Mouse (Mus musculus): Measurements from ENCODE around the gene Phf1. TPM values are rescaled to one million over a fixed set of nuclear protein-coding genes. Genes with fewer than 3 reads are reported as not detected.

Gene Phf1
- polyA plus RNA-seq, 1 experiment from 2014 or later, result 6.0 TPM

- under 1% methylated on average over 37 of the region's 37 CpGs for WGBS
- H3K9me3 ChIP-seq (ENCODE audit: control insufficient read depth, low read length), result no peaks in the 10 kb centered on the region
- peak overlapping the region; percentile 45 for H3K4me3 ChIP-seq (ENCODE audit: low read length)
- H3K27ac ChIP-seq (ENCODE audit: low read depth, low read length), result peak overlapping the region; percentile 66
- peaks cover 54% of the 10 kb centered on the region for H3K4me1 ChIP-seq (ENCODE audit: control insufficient read depth, insufficient read depth, low read length)
- no peaks in the 10 kb centered on the region for H3K27me3 ChIP-seq (ENCODE audit: control insufficient read depth, insufficient read depth, low read length)
- ATAC-seq (ENCODE audit: low FRiP score, low TSS enrichment), result peak; percentile 7; the same call in 1 of the 2 replicates
- H3K4me2 ChIP-seq (replicated peaks; ENCODE audit: low read depth, low read length), result peak overlapping the region; percentile 66
- no peaks in the 10 kb centered on the region for H3K36me3 ChIP-seq (ENCODE audit: control insufficient read depth, insufficient read depth, low read length)
- peak overlapping the region; percentile 65 for H3K9ac ChIP-seq (ENCODE audit: low read depth, low read length)
These were observed 13.7 kb downstream of the Phf1 start for GRCm38 (mm10) chr17:26946567-26946966.

DNA sequence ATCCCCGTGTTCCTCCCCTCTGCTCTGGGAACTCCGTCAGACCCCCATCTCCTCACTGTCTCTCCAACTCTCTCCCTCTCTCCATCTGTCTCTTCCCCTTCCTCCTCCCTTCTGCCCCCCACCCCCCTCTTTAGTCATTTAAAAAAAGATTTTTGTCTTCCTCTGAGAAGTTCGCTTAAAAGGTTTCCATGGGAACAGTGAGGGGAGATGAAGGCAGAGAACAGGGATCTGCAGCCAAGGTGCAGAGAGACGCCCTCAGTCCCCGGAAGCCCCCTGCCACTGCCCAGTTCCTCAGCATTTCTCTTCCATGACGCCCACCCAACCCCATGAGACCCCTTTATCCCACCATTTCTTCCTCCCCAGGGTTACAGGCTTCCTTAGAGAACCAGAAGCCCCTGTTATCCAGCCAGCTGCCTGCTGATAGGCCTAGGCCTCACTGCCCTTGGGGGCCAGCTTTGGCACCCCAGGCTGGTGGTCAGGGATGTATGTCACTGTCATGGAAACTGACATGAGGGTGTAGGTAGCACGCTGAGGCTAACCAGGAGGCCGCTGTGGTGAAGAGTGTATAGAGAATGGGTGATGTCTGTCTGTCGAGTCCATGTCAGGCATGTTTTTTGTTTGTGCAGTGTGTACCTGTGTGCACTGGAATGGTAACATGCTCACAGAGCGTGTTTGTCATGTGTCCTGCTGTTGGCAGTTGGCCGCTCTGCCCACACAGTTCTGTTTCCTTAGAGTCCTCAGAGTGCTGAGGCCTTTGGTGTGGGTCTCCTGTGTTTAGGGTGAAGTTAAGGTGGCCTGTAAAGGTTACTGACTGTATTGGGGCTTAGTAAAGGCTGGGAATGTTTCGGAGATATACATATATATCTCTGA lies 14.6 kb downstream of the Phf1 start:
- H3K9ac ChIP-seq (ENCODE audit: low read depth, low read length), result no peak overlapping the region; the same call in 1 of the 2 replicates
- H3K4me3 ChIP-seq (ENCODE audit: low read length), result peak overlapping the region; percentile 45; the same call in 1 of the 2 replicates
- ATAC-seq (ENCODE audit: low FRiP score, low TSS enrichment), result no peak
- no peaks in the 10 kb centered on the region for H3K36me3 ChIP-seq (ENCODE audit: control insufficient read depth, insufficient read depth, low read length)
- H3K9me3 ChIP-seq (ENCODE audit: control insufficient read depth, low read length), result no peaks in the 10 kb centered on the region
- H3K4me2 ChIP-seq (replicated peaks; ENCODE audit: low read depth, low read length), result peak overlapping the region; percentile 66
- no peaks in the 10 kb centered on the region for H3K27me3 ChIP-seq (ENCODE audit: control insufficient read depth, insufficient read depth, low read length)
- 51% methylated on average over 12 of the region's 12 CpGs for WGBS
- peaks cover 61% of the 10 kb centered on the region for H3K4me1 ChIP-seq (ENCODE audit: control insufficient read depth, insufficient read depth, low read length)
- no peak overlapping the region for H3K27ac ChIP-seq (ENCODE audit: low read depth, low read length)

DNA sequence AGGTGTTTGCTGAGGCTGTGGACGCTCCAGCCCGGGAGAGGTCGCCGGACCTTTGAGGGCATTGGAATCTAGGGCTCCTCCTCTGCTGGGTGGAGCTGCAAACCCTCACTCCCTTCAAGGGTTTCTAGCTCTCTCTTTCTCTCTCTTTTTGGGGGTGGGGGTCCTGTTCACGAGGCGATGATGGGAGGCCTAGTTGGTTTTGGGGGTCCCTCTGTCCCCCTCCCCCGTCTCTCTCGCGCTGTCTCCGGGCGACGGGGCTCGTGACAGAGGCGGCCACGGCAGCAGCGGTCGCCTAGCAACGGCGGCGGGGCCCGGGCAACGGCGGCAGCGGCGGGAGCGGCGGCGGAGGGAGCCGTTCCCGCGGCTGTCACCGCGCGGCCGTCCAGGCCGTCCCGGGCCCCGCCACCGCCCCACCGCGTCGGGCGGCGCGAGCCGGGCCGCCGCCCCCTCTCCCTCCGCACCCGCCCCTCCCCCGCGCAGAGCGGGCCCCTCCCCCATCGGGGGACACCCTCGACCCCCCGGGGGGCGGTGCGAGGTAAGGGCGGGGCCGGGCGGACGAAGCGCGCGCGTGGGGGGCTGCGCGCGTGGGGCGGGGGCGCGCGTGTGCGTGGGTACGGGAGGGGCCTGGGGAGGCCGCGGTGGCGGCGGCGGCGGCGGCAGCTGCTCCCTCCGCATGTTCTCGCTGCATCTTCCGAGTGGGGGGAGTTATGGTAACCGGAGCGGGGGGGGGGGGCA lies 15.6 kb downstream of the Phf1 start:
- H3K9ac ChIP-seq (ENCODE audit: low read depth, low read length), result peak overlapping the region; percentile 79
- WGBS, result 0% methylated on average over 32 of the region's 87 CpGs
- H3K27ac ChIP-seq (ENCODE audit: low read depth, low read length), result peak overlapping the region; percentile 9
- H3K4me2 ChIP-seq (replicated peaks; ENCODE audit: low read depth, low read length), result peak overlapping the region; percentile 99
- ATAC-seq (ENCODE audit: low FRiP score, low TSS enrichment), result no peak
- no peaks in the 10 kb centered on the region for H3K27me3 ChIP-seq (ENCODE audit: control insufficient read depth, insufficient read depth, low read length)
- H3K9me3 ChIP-seq (ENCODE audit: control insufficient read depth, low read length), result no peaks in the 10 kb centered on the region
- H3K4me3 ChIP-seq (ENCODE audit: low read length), result peak overlapping the region; percentile 64
- H3K36me3 ChIP-seq (ENCODE audit: control insufficient read depth, insufficient read depth, low read length), result no peaks in the 10 kb centered on the region
- peaks cover 69% of the 10 kb centered on the region for H3K4me1 ChIP-seq (ENCODE audit: control insufficient read depth, insufficient read depth, low read length)

GRCm38 (mm10) chr17:26949051-26949577 lies 16.3 kb downstream of the Phf1 start:
- peak overlapping the region; percentile 64 for H3K4me3 ChIP-seq (ENCODE audit: low read length)
- peak overlapping the region; percentile 9 for H3K27ac ChIP-seq (ENCODE audit: low read depth, low read length)
- H3K9ac ChIP-seq (ENCODE audit: low read depth, low read length), result peak overlapping the region; percentile 79
- no peaks in the 10 kb centered on the region for H3K36me3 ChIP-seq (ENCODE audit: control insufficient read depth, insufficient read depth, low read length)
- H3K27me3 ChIP-seq (ENCODE audit: control insufficient read depth, insufficient read depth, low read length), result no peaks in the 10 kb centered on the region
- no peaks in the 10 kb centered on the region for H3K9me3 ChIP-seq (ENCODE audit: control insufficient read depth, low read length)
- WGBS, result 7% methylated on average over 12 of the region's 14 CpGs
- ATAC-seq (ENCODE audit: low FRiP score, low TSS enrichment), result 0 out of 2 replicates have a peak, but pooled peaks have one; percentile 18
- peak overlapping the region; percentile 99 for H3K4me2 ChIP-seq (replicated peaks; ENCODE audit: low read depth, low read length)
- peaks cover 75% of the 10 kb centered on the region for H3K4me1 ChIP-seq (ENCODE audit: control insufficient read depth, insufficient read depth, low read length)

DNA sequence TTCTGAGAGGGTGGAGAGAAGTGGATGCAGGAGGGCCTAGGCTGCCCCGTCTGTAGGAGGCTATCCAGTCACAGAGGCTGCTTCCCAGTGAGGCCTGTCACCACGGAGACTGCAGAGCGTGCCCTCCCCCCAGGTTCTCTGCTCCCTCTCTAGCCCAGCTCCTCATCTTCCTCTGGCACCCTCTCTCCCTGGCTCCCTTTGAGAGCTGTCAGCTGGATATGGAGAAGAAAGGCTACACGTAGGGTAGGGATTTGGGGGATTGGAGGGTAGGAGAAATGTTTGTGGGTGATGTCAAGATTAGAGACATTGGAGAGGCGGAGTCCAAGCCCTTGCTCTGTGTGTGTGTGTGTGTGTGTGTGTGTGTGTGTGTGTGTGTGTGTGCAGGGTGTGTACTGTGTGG lies 17.0 kb downstream of the Phf1 start:
- peak overlapping the region; percentile 14; the same call in 1 of the 2 replicates for H3K27ac ChIP-seq (ENCODE audit: low read depth, low read length)

GRCm38 (mm10) chr17:26950560-26951288 lies 17.9 kb downstream of the Phf1 start:
- Histone ChIP-seq H3K4me1 (ENCODE audit: control insufficient read depth, insufficient read depth, low read length) (peaks cover 71% of the 10 kb centered on the region), H3K9ac (ENCODE audit: low read depth, low read length) (peak overlapping the region; percentile 52), H3K9me3 (ENCODE audit: control insufficient read depth, low read length) (no peaks in the 10 kb centered on the region), H3K4me3 (ENCODE audit: low read length) (peak overlapping the region; percentile 34), H3K27me3 (ENCODE audit: control insufficient read depth, insufficient read depth, low read length) (no peaks in the 10 kb centered on the region), H3K36me3 (ENCODE audit: control insufficient read depth, insufficient read depth, low read length) (peaks cover 10% of the 10 kb centered on the region), H3K27ac (ENCODE audit: low read depth, low read length) (no peak overlapping the region; the same call in 1 of the 2 replicates), H3K4me2 (replicated peaks; ENCODE audit: low read depth, low read length) (peak overlapping the region; percentile 55)
- ATAC-seq (ENCODE audit: low FRiP score, low TSS enrichment), result no peak
- WGBS, result 28% methylated on average over 7 of the region's 7 CpGs

More for the DNA sequence above, 17.0 kb downstream of the Phf1 start:
- ATAC-seq (ENCODE audit: low FRiP score, low TSS enrichment), result no peak; the same call in 1 of the 2 replicates
- 46% methylated on average over 5 of the region's 5 CpGs for WGBS
- H3K4me2 ChIP-seq (replicated peaks; ENCODE audit: low read depth, low read length), result peak overlapping the region; percentile 99; the same call in 1 of the 2 replicates
- no peaks in the 10 kb centered on the region for H3K9me3 ChIP-seq (ENCODE audit: control insufficient read depth, low read length)
- H3K4me3 ChIP-seq (ENCODE audit: low read length), result no peak overlapping the region
- H3K9ac ChIP-seq (ENCODE audit: low read depth, low read length), result peak overlapping the region; percentile 18; the same call in 1 of the 2 replicates
- peaks cover 75% of the 10 kb centered on the region for H3K4me1 ChIP-seq (ENCODE audit: control insufficient read depth, insufficient read depth, low read length)
- H3K36me3 ChIP-seq (ENCODE audit: control insufficient read depth, insufficient read depth, low read length), result peaks cover 2% of the 10 kb centered on the region; the same call in 1 of the 2 replicates
- no peaks in the 10 kb centered on the region for H3K27me3 ChIP-seq (ENCODE audit: control insufficient read depth, insufficient read depth, low read length)

GRCm38 (mm10) chr17:26951406-26951805 lies 18.6 kb downstream of the Phf1 start:
- Histone ChIP-seq H3K9ac (ENCODE audit: low read depth, low read length) (peak overlapping the region; percentile 52; the same call in 1 of the 2 replicates), H3K4me1 (ENCODE audit: control insufficient read depth, insufficient read depth, low read length) (peaks cover 65% of the 10 kb centered on the region), H3K27ac (ENCODE audit: low read depth, low read length) (no peak overlapping the region; the same call in 1 of the 2 replicates)

More at GRCm38 (mm10) chr17:26951406-26951805, 18.6 kb downstream of the Phf1 start:
- Histone ChIP-seq H3K27me3 (ENCODE audit: control insufficient read depth, insufficient read depth, low read length) (no peaks in the 10 kb centered on the region), H3K4me2 (replicated peaks; ENCODE audit: low read depth, low read length) (peak overlapping the region; percentile 55), H3K9me3 (ENCODE audit: control insufficient read depth, low read length) (no peaks in the 10 kb centered on the region), H3K36me3 (ENCODE audit: control insufficient read depth, insufficient read depth, low read length) (peaks cover 16% of the 10 kb centered on the region), H3K4me3 (ENCODE audit: low read length) (peak overlapping the region; percentile 34)
- peak; percentile 62 for ATAC-seq (ENCODE audit: low FRiP score, low TSS enrichment)
- WGBS, result 3% methylated on average over 10 of the region's 11 CpGs
